8 mouse cellular contexts compared by ENCODE assay signal in the genomic region with DNA sequence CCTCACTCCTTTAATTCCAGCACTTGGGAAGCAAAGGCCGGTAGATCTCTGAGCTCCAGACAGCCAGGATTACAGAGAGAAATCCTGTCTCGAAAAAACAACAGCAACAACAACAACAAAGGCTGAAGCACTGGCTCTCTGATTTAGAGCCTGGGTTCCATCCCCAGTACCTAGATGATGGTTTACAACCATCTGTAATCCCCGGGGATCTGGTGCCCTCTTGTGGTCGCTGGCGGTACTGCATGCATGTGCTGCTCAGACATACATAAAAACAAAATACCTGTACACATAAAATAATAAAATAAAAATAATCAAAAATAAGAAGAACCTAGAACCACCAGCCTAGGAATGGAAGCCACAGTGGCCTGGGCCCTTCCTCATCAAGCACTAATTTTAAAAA. TPM values are rescaled to one million over a fixed set of nuclear protein-coding genes. Genes with fewer than 3 reads are reported as not detected.
DNase-seq lines count a peak whose midpoint lies in the region; ATAC-seq and TF ChIP-seq lines count a peak whose summit lies in the region.
"Had no signal": no experiment of that assay in that cellular context is flagged by ENCODE, and none has a peak within 500 bp of the region (broad histone marks: within the 10 kb centered on the region; RNA-seq: fewer than 3 reads in every experiment).

No protein-coding gene starts in this region.

- H3K4me2 ChIP-seq in forebrain, embryonic 14.5 days (ENCODE audit: low read length), result no peak overlapping the region
- H3K4me2 ChIP-seq in liver, embryonic 11.5 days, result no peak overlapping the region

- H3K9ac ChIP-seq in ES-E14 (ENCODE audit: insufficient read depth, low read depth, low read length, poor library complexity, severe bottlenecking), result no peak overlapping the region
- no peak overlapping the region for H3K9ac ChIP-seq in forebrain, embryonic 14.5 days (ENCODE audit: low read length)
- H3K9ac ChIP-seq in liver, embryonic 11.5 days (ENCODE audit: low read depth, low read length), result no peak overlapping the region

- H3K4me3 ChIP-seq in layer of hippocampus, adult 2 months, result no peak overlapping the region
- H3K4me3 ChIP-seq in ES-E14 (ENCODE audit: insufficient read depth in 1 of 2, low read depth in 1 of 2, low read length in 2 of 2, poor library complexity in 1 of 2, severe bottlenecking in 1 of 2), result no peak overlapping the region
- no peak overlapping the region for H3K4me3 ChIP-seq in forebrain, embryonic 14.5 days (ENCODE audit: low read depth, low read length)
- H3K4me3 ChIP-seq in liver, embryonic 11.5 days (ENCODE audit: low read depth, low read length), result no peak overlapping the region

- H3K27me3 ChIP-seq in forebrain, embryonic 14.5 days (replicated peaks; ENCODE audit: control insufficient read depth, insufficient read depth, low read length), result no peaks in the 10 kb centered on the region
- H3K27me3 ChIP-seq in liver, embryonic 11.5 days (replicated peaks; ENCODE audit: control insufficient read depth, insufficient read depth, low read length), result no peaks in the 10 kb centered on the region

- 16% methylated on average over 5 of the region's 5 CpGs for WGBS in forebrain, embryonic 14.5 days
- WGBS in liver, embryonic 11.5 days, result 5% methylated on average over 5 of the region's 5 CpGs

- H3K36me3 ChIP-seq in ES-E14 (ENCODE audit: control insufficient read depth, insufficient read depth, low read length, poor library complexity, severe bottlenecking), result no peaks in the 10 kb centered on the region
- H3K36me3 ChIP-seq in forebrain, embryonic 14.5 days (ENCODE audit: control insufficient read depth, insufficient read depth, low read length), result no peaks in the 10 kb centered on the region
- H3K36me3 ChIP-seq in liver, embryonic 11.5 days (ENCODE audit: control insufficient read depth, insufficient read depth, low read length), result no peaks in the 10 kb centered on the region

- peaks cover 0 to 1% of the 10 kb centered on the region in 2 experiments; a peak in 2 of 4 replicates for H3K4me1 ChIP-seq in ES-E14 (ENCODE audit: control insufficient read depth in 2 of 2, insufficient read depth in 2 of 2, low read length in 2 of 2, poor library complexity in 1 of 2)
- no peaks in the 10 kb centered on the region for H3K4me1 ChIP-seq in forebrain, embryonic 14.5 days (ENCODE audit: control insufficient read depth, insufficient read depth, low read length)
- H3K4me1 ChIP-seq in liver, embryonic 11.5 days (replicated peaks; ENCODE audit: control insufficient read depth, insufficient read depth, low read length), result no peaks in the 10 kb centered on the region

- TF ChIP-seq CTCF in layer of hippocampus, adult 2 months (conservative IDR thresholded peaks at IDR 0.05), result peak; percentile 96

- ATAC-seq in forebrain, embryonic 14.5 days, result no peak
- no peak for ATAC-seq in liver, embryonic 11.5 days (replicated peaks; ENCODE audit: low FRiP score)

- H3K9me3 ChIP-seq in ES-E14 (ENCODE audit: control insufficient read depth, insufficient read depth, low read depth, low read length), result no peaks in the 10 kb centered on the region
- H3K9me3 ChIP-seq in forebrain, embryonic 14.5 days (replicated peaks; ENCODE audit: control insufficient read depth, low read length), result no peaks in the 10 kb centered on the region
- no peaks in the 10 kb centered on the region for H3K9me3 ChIP-seq in liver, embryonic 11.5 days (ENCODE audit: control insufficient read depth, low read length)

- in situ Hi-C loops in ES-E14 (cut with MboI; ENCODE audit: low sequenced_read_pairs in 2 of 2, unreplicated experiment in 2 of 2), result no loop called here

- peak in 1 of 2 experiments; percentile 72 for DNase-seq in layer of hippocampus, adult 2 months (ENCODE audit: low spot score in 2 of 2)
- DNase-seq in layer of hippocampus, adult 9-10 months (ENCODE audit: low spot score), result no peak
- no peak for DNase-seq in ES-E14 (ENCODE audit: low read depth, low spot score)
- peak; percentile 63 to 72 for DNase-seq in adrenal gland, postnatal 36 days
- DNase-seq in forebrain, embryonic 14.5 days (ENCODE audit: low spot score), result peak; percentile 74
- peak; percentile 74 for DNase-seq in liver, embryonic 11.5 days (ENCODE audit: low spot score)
- peak; percentile 72 for DNase-seq in spleen, adult 12 weeks (ENCODE audit: low spot score)

- H3K27ac ChIP-seq in layer of hippocampus, adult 2 months, result no peak overlapping the region
- no peak overlapping the region for H3K27ac ChIP-seq in ES-E14 (ENCODE audit: insufficient read depth, low read depth, low read length, poor library complexity, severe bottlenecking)
- H3K27ac ChIP-seq in forebrain, embryonic 14.5 days (ENCODE audit: low read depth, low read length), result no peak overlapping the region
- no peak overlapping the region for H3K27ac ChIP-seq in liver, embryonic 11.5 days (ENCODE audit: low read depth, low read length)

TF ChIP-seq in ES-E14, 5 proteins besides CTCF, POLR2A, EP300 and RAD21:
- peak; percentile 56; the same call in 1 of the 2 replicates for TF ChIP-seq ZC3H11A (IDR thresholded peaks at IDR 0.05; ENCODE audit: borderline replicate concordance, low read depth, low read length)
- TF ChIP-seq ZNF384 (IDR thresholded peaks at IDR 0.05; ENCODE audit: low read depth, low read length), result no peak

RNA-seq across cellular contexts. Expression of a gene that starts 19.4 kb away (rescaled TPM):
- total RNA-seq in layer of hippocampus, adult 2 months (2021), result 100 to 1,000 TPM; 713 to 750 TPM
- 322 and 326 TPM in 2 replicates for total RNA-seq in ES-E14 (2012; rRNA removed)
- 1,000 to 10,000 TPM; 1,327 to 1,427 TPM for total RNA-seq in adrenal gland, postnatal 36 days (2021)
- 1,289 and 1,493 TPM in 2 replicates for polyA plus RNA-seq in forebrain, embryonic 14.5 days (2014; fragmentation: Nextera tagmentation; extraction: Ambion mirVana)
- 2,121 and 2,222 TPM in 2 replicates for polyA plus RNA-seq in liver, embryonic 11.5 days (2014; fragmentation: Nextera tagmentation; extraction: Ambion mirVana)

RNA-seq across cellular contexts. Expression of a gene that starts 30.6 kb away (rescaled TPM):
- not detected for total RNA-seq in layer of hippocampus, adult 2 months (2021)
- 21.7 and 42.5 TPM in 2 replicates for total RNA-seq in ES-E14 (2012; rRNA removed)
- not detected for total RNA-seq in adrenal gland, postnatal 36 days (2021)
- 0.21 TPM in 1 of 2 replicates, not detected in the other for polyA plus RNA-seq in forebrain, embryonic 14.5 days (2014; fragmentation: Nextera tagmentation; extraction: Ambion mirVana)
- polyA plus RNA-seq in liver, embryonic 11.5 days (2014; fragmentation: Nextera tagmentation; extraction: Ambion mirVana), result not detected in 2 replicates
- total RNA-seq: heart, adult 18-20 months had no signal

RNA-seq across cellular contexts. Expression of a gene that starts 33.9 kb away (rescaled TPM):
- total RNA-seq in layer of hippocampus, adult 2 months (2021), result not detected
- total RNA-seq in ES-E14 (2012; rRNA removed), result 1.6 and 2.9 TPM in 2 replicates
- not detected for total RNA-seq in adrenal gland, postnatal 36 days (2021)
- 0.43 and 0.93 TPM in 2 replicates for polyA plus RNA-seq in forebrain, embryonic 14.5 days (2014; fragmentation: Nextera tagmentation; extraction: Ambion mirVana)
- polyA plus RNA-seq in liver, embryonic 11.5 days (2014; fragmentation: Nextera tagmentation; extraction: Ambion mirVana), result not detected in 2 replicates
- total RNA-seq: heart, adult 18-20 months had no signal

RNA-seq across cellular contexts. Expression of a gene that starts 39.5 kb away (rescaled TPM):
- not detected for total RNA-seq in layer of hippocampus, adult 2 months (2021)
- total RNA-seq in ES-E14 (2012; rRNA removed), result 3.2 and 8.5 TPM in 2 replicates
- total RNA-seq in adrenal gland, postnatal 36 days (2021), result not detected
- 0.14 and 0.23 TPM in 2 replicates for polyA plus RNA-seq in forebrain, embryonic 14.5 days (2014; fragmentation: Nextera tagmentation; extraction: Ambion mirVana)
- 0.32 and 0.42 TPM in 2 replicates for polyA plus RNA-seq in liver, embryonic 11.5 days (2014; fragmentation: Nextera tagmentation; extraction: Ambion mirVana)

RNA-seq across cellular contexts. Expression of a gene that starts 51.6 kb away (rescaled TPM):
- not detected for total RNA-seq in layer of hippocampus, adult 2 months (2021)
- 0.31 and 0.69 TPM in 2 replicates for total RNA-seq in ES-E14 (2012; rRNA removed)
- total RNA-seq in adrenal gland, postnatal 36 days (2021), result not detected
- not detected in 2 replicates for polyA plus RNA-seq in forebrain, embryonic 14.5 days (2014; fragmentation: Nextera tagmentation; extraction: Ambion mirVana)
- not detected in 2 replicates for polyA plus RNA-seq in liver, embryonic 11.5 days (2014; fragmentation: Nextera tagmentation; extraction: Ambion mirVana)
- total RNA-seq: heart, adult 18-20 months had no signal

Comparison
In these comparisons a context has a peak if more than half of its experiments do, and no peak if none do; other contexts are left out.
1. DNase-seq: peak in adrenal gland, postnatal 36 days (2 of 2), forebrain, embryonic 14.5 days (single experiment), liver, embryonic 11.5 days (single experiment) and spleen, adult 12 weeks (single experiment); none in layer of hippocampus, adult 9-10 months (single experiment) and ES-E14 (single experiment).
2. RNA of a gene that starts 30.6 kb away (total RNA-seq): 21.7 to 42.5 TPM in ES-E14; not detected in layer of hippocampus, adult 2 months and not detected in adrenal gland, postnatal 36 days; every median in the first group is over 10 times any median in the second.